Mouse (Mus musculus): ENCODE results near the gene Hoxb9. TPM values are rescaled to one million over a fixed set of nuclear protein-coding genes. Genes with fewer than 3 reads are reported as not detected.

Hoxb9 gene
- polyA plus RNA-seq, 1 experiment from 2014 or later, result 21.5 TPM

GRCm38 (mm10) chr11:96281855-96282570 is 10.8 kb downstream of the Hoxb9 start, which contains the start of gene Hoxb8:
Gene Hoxb8, plus strand, starts transcription at chr11:96281905.
- Histone ChIP-seq H3K27ac (ENCODE audit: low read length) (peak within 1 kb of the TSS; percentile 100), H3K27me3 (ENCODE audit: insufficient read depth, low read length) (no peaks in the 10 kb centered on the region)

DNA sequence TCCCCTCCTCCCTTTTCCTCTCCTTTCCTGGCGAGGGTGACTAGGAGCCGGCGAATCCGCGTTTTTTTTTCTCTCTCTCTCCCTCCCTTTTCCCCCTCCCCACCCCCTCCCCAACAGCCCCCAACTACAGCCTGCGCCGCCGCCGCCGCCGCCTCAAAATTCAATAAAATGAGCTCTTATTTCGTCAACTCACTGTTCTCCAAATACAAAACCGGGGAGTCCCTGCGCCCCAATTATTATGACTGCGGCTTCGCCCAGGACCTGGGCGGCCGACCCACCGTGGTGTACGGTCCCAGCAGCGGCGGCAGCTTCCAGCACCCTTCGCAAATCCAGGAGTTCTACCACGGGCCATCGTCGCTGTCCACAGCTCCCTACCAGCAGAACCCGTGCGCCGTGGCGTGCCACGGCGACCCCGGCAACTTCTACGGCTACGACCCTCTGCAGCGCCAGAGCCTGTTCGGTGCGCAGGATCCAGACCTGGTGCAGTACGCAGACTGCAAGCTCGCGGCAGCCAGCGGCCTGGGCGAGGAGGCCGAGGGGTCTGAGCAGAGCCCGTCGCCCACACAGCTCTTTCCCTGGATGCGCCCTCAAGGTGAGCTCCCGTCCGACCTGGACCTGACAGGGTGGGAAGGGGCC is 11.7 kb downstream of the Hoxb9 start:
- no peaks in the 10 kb centered on the region for H3K27me3 ChIP-seq (ENCODE audit: insufficient read depth, low read length)
- peak overlapping the region; percentile 99 for H3K9ac ChIP-seq (replicated peaks; ENCODE audit: low read length)
- no peaks in the 10 kb centered on the region for H3K36me3 ChIP-seq (ENCODE audit: insufficient read depth, low read length)
- peak overlapping the region; percentile 100 for H3K27ac ChIP-seq (ENCODE audit: low read length)
- no peak for ATAC-seq (ENCODE audit: low FRiP score, low TSS enrichment)
- no peaks in the 10 kb centered on the region for H3K9me3 ChIP-seq (ENCODE audit: low read length)
- peaks cover 35% of the 10 kb centered on the region for H3K4me1 ChIP-seq (ENCODE audit: insufficient read depth, low read length)
- under 1% methylated on average over 49 of the region's 49 CpGs for WGBS
- peak overlapping the region; percentile 84 for H3K4me3 ChIP-seq (ENCODE audit: low read length)
- peak overlapping the region; percentile 90 for H3K4me2 ChIP-seq (replicated peaks; ENCODE audit: low read depth, low read length)

More at GRCm38 (mm10) chr11:96281855-96282570, 10.8 kb downstream of the Hoxb9 start, which contains the start of gene Hoxb8:
- H3K36me3 ChIP-seq (ENCODE audit: insufficient read depth, low read length), result no peaks in the 10 kb centered on the region
- peak within 1 kb of the TSS; percentile 90 for H3K4me2 ChIP-seq (replicated peaks; ENCODE audit: low read depth, low read length)
- H3K9ac ChIP-seq (replicated peaks; ENCODE audit: low read length), result peak within 1 kb of the TSS; percentile 99
- ATAC-seq (ENCODE audit: low FRiP score, low TSS enrichment), result no peak
- H3K4me3 ChIP-seq (ENCODE audit: low read length), result peak within 1 kb of the TSS; percentile 84
- H3K9me3 ChIP-seq (ENCODE audit: low read length), result no peaks in the 10 kb centered on the region
- WGBS, result under 1% methylated on average over 27 of the region's 27 CpGs
- peaks cover 36% of the 10 kb centered on the region for H3K4me1 ChIP-seq (ENCODE audit: insufficient read depth, low read length)

GRCm38 (mm10) chr11:96284041-96284749 is 12.9 kb downstream of the Hoxb9 start:
- H3K4me2 ChIP-seq (replicated peaks; ENCODE audit: low read depth, low read length), result peak overlapping the region; percentile 90
- H3K4me3 ChIP-seq (ENCODE audit: low read length), result peak overlapping the region; percentile 84
- no peak for ATAC-seq (ENCODE audit: low FRiP score, low TSS enrichment)
- peak overlapping the region; percentile 100 for H3K27ac ChIP-seq (ENCODE audit: low read length)
- H3K36me3 ChIP-seq (ENCODE audit: insufficient read depth, low read length), result no peaks in the 10 kb centered on the region
- peak overlapping the region; percentile 99 for H3K9ac ChIP-seq (replicated peaks; ENCODE audit: low read length)
- peaks cover 35% of the 10 kb centered on the region for H3K4me1 ChIP-seq (ENCODE audit: insufficient read depth, low read length)
- H3K9me3 ChIP-seq (ENCODE audit: low read length), result no peaks in the 10 kb centered on the region
- H3K27me3 ChIP-seq (ENCODE audit: insufficient read depth, low read length), result no peaks in the 10 kb centered on the region
- WGBS, result under 1% methylated on average over 48 of the region's 49 CpGs

GRCm38 (mm10) chr11:96284774-96285734 is 13.8 kb downstream of the Hoxb9 start:
- under 1% methylated on average over 33 of the region's 37 CpGs for WGBS
- Histone ChIP-seq H3K27ac (ENCODE audit: low read length) (peak overlapping the region; percentile 100), H3K36me3 (ENCODE audit: insufficient read depth, low read length) (no peaks in the 10 kb centered on the region), H3K27me3 (ENCODE audit: insufficient read depth, low read length) (no peaks in the 10 kb centered on the region), H3K9ac (replicated peaks; ENCODE audit: low read length) (peak overlapping the region; percentile 99), H3K9me3 (ENCODE audit: low read length) (no peaks in the 10 kb centered on the region), H3K4me3 (ENCODE audit: low read length) (peak overlapping the region; percentile 84), H3K4me2 (replicated peaks; ENCODE audit: low read depth, low read length) (peak overlapping the region; percentile 90), H3K4me1 (ENCODE audit: insufficient read depth, low read length) (peaks cover 31% of the 10 kb centered on the region)
- peak; percentile 95 for ATAC-seq (ENCODE audit: low FRiP score, low TSS enrichment)

DNA sequence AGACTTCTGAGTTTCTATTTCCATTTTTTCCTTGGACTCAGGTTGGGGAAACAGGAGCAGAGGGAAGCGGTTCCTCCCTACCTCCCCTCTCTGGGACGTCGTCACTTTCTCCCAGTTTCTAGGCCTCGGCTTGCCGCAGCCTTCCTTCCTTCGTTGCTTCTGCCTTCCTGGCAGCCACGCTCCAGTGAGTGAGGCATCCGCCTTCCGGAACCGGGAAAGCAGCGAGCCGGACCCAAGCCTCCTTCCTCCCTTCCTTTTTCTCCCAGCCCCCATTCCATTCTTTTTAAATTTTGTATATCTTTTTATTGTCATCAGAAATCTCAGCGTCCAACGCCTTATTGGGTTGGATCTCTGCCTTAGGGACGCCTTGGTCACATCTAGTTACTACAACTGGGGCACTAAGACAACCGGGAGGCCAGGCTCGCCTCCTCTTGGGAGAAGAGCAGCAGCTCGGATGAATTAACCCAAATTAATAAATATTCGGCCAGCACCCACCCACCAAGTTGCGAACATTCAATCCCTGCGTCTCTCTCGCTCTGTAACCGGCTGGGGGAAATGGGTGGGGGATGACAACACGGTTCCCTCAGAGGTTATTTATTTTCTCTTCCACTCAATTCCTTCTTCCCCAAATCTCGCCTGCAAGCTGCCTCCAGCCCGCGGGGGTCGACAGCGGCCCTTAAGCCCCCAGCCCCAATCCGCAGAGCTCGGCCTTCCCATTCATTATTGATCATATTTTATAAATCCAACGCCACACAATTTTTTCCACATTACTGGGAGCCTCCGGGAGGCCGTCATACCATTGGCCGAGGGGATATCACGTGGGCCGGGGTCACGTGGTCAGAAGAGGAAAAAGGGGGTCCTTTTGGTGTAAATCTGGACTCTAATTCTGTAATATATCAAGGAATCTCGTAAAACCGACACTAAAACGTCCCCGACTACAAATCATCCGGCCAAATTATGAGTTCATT is 14.8 kb downstream of the Hoxb9 start, which contains the start of gene Hoxb7:
Gene Hoxb7 (plus strand): TSS at position 853 of the 968 bp plus-strand sequence.
- Histone ChIP-seq H3K27ac (ENCODE audit: low read length) (peak within 1 kb of the TSS; percentile 100), H3K27me3 (ENCODE audit: insufficient read depth, low read length) (no peaks in the 10 kb centered on the region), H3K4me3 (ENCODE audit: low read length) (peak within 1 kb of the TSS; percentile 84), H3K4me1 (ENCODE audit: insufficient read depth, low read length) (peaks cover 34% of the 10 kb centered on the region), H3K36me3 (ENCODE audit: insufficient read depth, low read length) (no peaks in the 10 kb centered on the region), H3K4me2 (replicated peaks; ENCODE audit: low read depth, low read length) (peak within 1 kb of the TSS; percentile 90), H3K9me3 (ENCODE audit: low read length) (no peaks in the 10 kb centered on the region), H3K9ac (replicated peaks; ENCODE audit: low read length) (peak within 1 kb of the TSS; percentile 99)
- ATAC-seq (ENCODE audit: low FRiP score, low TSS enrichment), result 0 out of 2 replicates have a peak, but pooled peaks have one; percentile 21
- under 1% methylated on average over 43 of the region's 43 CpGs for WGBS

- WGBS, result 0% methylated on average over 55 of the region's 55 CpGs
- Histone ChIP-seq H3K9me3 (ENCODE audit: low read length) (no peaks in the 10 kb centered on the region), H3K36me3 (ENCODE audit: insufficient read depth, low read length) (no peaks in the 10 kb centered on the region), H3K4me2 (replicated peaks; ENCODE audit: low read depth, low read length) (peak overlapping the region; percentile 90), H3K9ac (replicated peaks; ENCODE audit: low read length) (peak overlapping the region; percentile 99), H3K4me1 (ENCODE audit: insufficient read depth, low read length) (peaks cover 36% of the 10 kb centered on the region), H3K27ac (ENCODE audit: low read length) (peak overlapping the region; percentile 100), H3K27me3 (ENCODE audit: insufficient read depth, low read length) (no peaks in the 10 kb centered on the region), H3K4me3 (ENCODE audit: low read length) (peak overlapping the region; percentile 84)
- ATAC-seq (ENCODE audit: low FRiP score, low TSS enrichment), result peak; percentile 2; the same call in 1 of the 2 replicates
Measured at GRCm38 (mm10) chr11:96286739-96287385, 15.6 kb downstream of the Hoxb9 start.

- Histone ChIP-seq H3K9me3 (ENCODE audit: low read length) (no peaks in the 10 kb centered on the region), H3K4me2 (replicated peaks; ENCODE audit: low read depth, low read length) (peak overlapping the region; percentile 90), H3K27me3 (ENCODE audit: insufficient read depth, low read length) (no peaks in the 10 kb centered on the region), H3K9ac (replicated peaks; ENCODE audit: low read length) (peak overlapping the region; percentile 99), H3K4me3 (ENCODE audit: low read length) (peak overlapping the region; percentile 84), H3K27ac (ENCODE audit: low read length) (peak overlapping the region; percentile 100), H3K4me1 (ENCODE audit: insufficient read depth, low read length) (peaks cover 36% of the 10 kb centered on the region), H3K36me3 (ENCODE audit: insufficient read depth, low read length) (no peaks in the 10 kb centered on the region)
- WGBS, result 3% methylated on average over 9 of the region's 9 CpGs
- no peak for ATAC-seq (ENCODE audit: low FRiP score, low TSS enrichment)
Measured at GRCm38 (mm10) chr11:96287411-96287810, 16.2 kb downstream of the Hoxb9 start.

Measured in kidney, embryonic 16.5 days (tissue).